Mouse (Mus musculus): Measurements from ENCODE around the gene Fam228b. TPM values are rescaled to one million over a fixed set of nuclear protein-coding genes. Genes with fewer than 3 reads are reported as not detected.
"Not testable (repeated sequence)": the region's sequence is repeated elsewhere in the genome, so short reads cannot be mapped to it uniquely, and the experiment has no call there.

Gene Fam228b
- total RNA-seq, 1 experiment: 3.0 TPM

DNA sequence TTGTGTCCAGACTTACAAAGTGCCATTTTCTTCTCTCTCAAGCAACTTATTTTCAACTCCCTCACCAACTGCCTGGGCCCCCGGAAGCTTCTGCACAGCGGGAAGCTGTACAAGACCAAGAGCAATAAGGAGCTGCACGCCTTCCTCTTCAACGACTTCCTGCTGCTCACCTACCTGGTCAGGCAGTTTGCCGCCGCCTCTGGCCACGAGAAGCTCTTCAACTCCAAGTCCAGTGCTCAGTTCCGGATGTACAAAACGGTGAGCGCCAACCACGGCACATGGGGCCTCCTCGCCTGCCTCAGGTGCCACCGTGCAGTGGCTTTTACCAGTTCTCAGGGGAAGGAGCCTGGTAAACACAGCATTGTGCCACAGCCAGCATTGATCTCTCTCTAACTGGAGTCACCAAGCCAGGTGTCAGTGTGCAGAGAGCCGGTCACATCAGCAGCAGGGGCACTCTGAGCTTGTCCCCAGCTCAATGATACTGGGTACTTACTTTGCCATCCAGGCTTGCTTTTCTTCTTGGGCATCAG lies 61.5 kb downstream of the Fam228b start:
- no peak for TF ChIP-seq ZC3H11A (IDR thresholded peaks at IDR 0.05; ENCODE audit: borderline replicate concordance, low read depth, low read length)
- no peak for TF ChIP-seq CHD2 (IDR thresholded peaks at IDR 0.05; ENCODE audit: low read depth, low read length)
- no peak for TF ChIP-seq ZNF384 (IDR thresholded peaks at IDR 0.05; ENCODE audit: low read depth, low read length)
- no peak for TF ChIP-seq HCFC1 (IDR thresholded peaks at IDR 0.05; ENCODE audit: borderline replicate concordance, insufficient read depth, low read length)
- TF ChIP-seq MAFK (IDR thresholded peaks at IDR 0.05; ENCODE audit: insufficient read depth, low read depth, low read length): no peak

DNA sequence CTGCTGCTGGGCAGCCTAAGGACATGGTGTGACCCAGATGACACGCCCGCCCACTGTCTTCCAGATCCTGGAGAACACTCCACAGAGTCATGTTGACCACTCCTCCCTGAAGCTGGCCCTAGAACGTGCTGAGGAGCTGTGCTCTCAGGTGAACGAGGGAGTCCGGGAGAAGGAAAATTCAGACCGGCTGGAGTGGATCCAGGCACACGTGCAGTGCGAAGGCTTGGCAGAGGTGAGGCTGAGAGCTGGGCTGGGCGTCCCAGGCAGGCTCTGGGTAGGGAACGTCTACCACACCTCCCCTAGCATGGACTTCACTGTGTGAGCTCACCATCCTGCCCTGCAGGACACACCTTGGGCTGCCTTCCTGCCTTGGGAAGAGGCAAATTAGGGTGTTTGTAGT lies 62.2 kb downstream of the Fam228b start:
- no peak for TF ChIP-seq CHD2 (IDR thresholded peaks at IDR 0.05; ENCODE audit: low read depth, low read length)
- TF ChIP-seq MAFK (IDR thresholded peaks at IDR 0.05; ENCODE audit: insufficient read depth, low read depth, low read length): no peak
- TF ChIP-seq HCFC1 (IDR thresholded peaks at IDR 0.05; ENCODE audit: borderline replicate concordance, insufficient read depth, low read length): no peak
- no peak for TF ChIP-seq ZC3H11A (IDR thresholded peaks at IDR 0.05; ENCODE audit: borderline replicate concordance, low read depth, low read length)
- TF ChIP-seq ZNF384 (IDR thresholded peaks at IDR 0.05; ENCODE audit: low read depth, low read length): no peak
- Histone ChIP-seq H3K9me3 (ENCODE audit: control insufficient read depth, insufficient read depth, low read depth, low read length) (no peaks in the 10 kb centered on the region), H3K4me3 (ENCODE audit: insufficient read depth in 1 of 2, low read depth in 1 of 2, low read length in 2 of 2, poor library complexity in 1 of 2, severe bottlenecking in 1 of 2) (no peak overlapping the region), H3K27ac (ENCODE audit: insufficient read depth, low read depth, low read length, poor library complexity, severe bottlenecking) (no peak overlapping the region), H3K9ac (ENCODE audit: insufficient read depth, low read depth, low read length, poor library complexity, severe bottlenecking) (no peak overlapping the region), H3K36me3 (ENCODE audit: control insufficient read depth, insufficient read depth, low read length, poor library complexity, severe bottlenecking) (peaks cover 13% of the 10 kb centered on the region; the same call in 1 of the 2 replicates), H3K4me1 (ENCODE audit: control insufficient read depth in 2 of 2, insufficient read depth in 2 of 2, low read length in 2 of 2, poor library complexity in 1 of 2) (0 out of 4 replicates have a peak, but pooled peaks cover 0 to 2% of the 10 kb centered on the region in 2 experiments)
- DNase-seq (ENCODE audit: low read depth, low spot score): no peak
- in situ Hi-C loops (cut with MboI; ENCODE audit: low sequenced_read_pairs in 2 of 2, unreplicated experiment in 2 of 2): no loop called here

More for the DNA sequence above, 61.5 kb downstream of the Fam228b start:
- peaks cover 16% of the 10 kb centered on the region; the same call in 1 of the 2 replicates for H3K36me3 ChIP-seq (ENCODE audit: control insufficient read depth, insufficient read depth, low read length, poor library complexity, severe bottlenecking)
- DNase-seq (ENCODE audit: low read depth, low spot score): no peak
- H3K9me3 ChIP-seq (ENCODE audit: control insufficient read depth, insufficient read depth, low read depth, low read length): no peaks in the 10 kb centered on the region
- 0 out of 4 replicates have a peak, but pooled peaks cover 0 to 2% of the 10 kb centered on the region in 2 experiments for H3K4me1 ChIP-seq (ENCODE audit: control insufficient read depth in 2 of 2, insufficient read depth in 2 of 2, low read length in 2 of 2, poor library complexity in 1 of 2)
- H3K9ac ChIP-seq (ENCODE audit: insufficient read depth, low read depth, low read length, poor library complexity, severe bottlenecking): no peak overlapping the region
- no peak overlapping the region for H3K4me3 ChIP-seq (ENCODE audit: insufficient read depth in 1 of 2, low read depth in 1 of 2, low read length in 2 of 2, poor library complexity in 1 of 2, severe bottlenecking in 1 of 2)
- H3K27ac ChIP-seq (ENCODE audit: insufficient read depth, low read depth, low read length, poor library complexity, severe bottlenecking): no peak overlapping the region
- in situ Hi-C loops (cut with MboI; ENCODE audit: low sequenced_read_pairs in 2 of 2, unreplicated experiment in 2 of 2): no loop called here

DNA sequence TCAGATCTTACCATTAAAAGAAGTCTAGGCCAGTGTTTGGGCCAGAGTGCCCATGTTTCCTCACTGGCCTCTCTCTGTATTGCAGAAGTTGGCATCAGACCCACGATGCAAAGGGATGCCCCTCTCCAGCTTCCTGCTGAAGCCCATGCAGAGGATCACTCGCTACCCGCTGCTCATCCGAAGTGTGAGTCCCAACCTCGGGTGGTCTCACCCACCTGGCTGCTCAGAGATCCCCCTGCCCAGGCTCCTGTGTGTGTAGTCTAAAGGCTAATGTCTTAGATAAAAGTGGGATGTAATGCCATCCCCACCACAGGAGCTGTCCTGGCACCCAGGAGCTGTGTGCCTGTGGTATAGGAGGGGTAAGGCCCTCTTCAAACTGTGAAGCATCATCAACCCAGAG lies 62.9 kb downstream of the Fam228b start:
- Histone ChIP-seq H3K9me3 (ENCODE audit: control insufficient read depth, insufficient read depth, low read depth, low read length) (no peaks in the 10 kb centered on the region), H3K4me3 (ENCODE audit: insufficient read depth in 1 of 2, low read depth in 1 of 2, low read length in 2 of 2, poor library complexity in 1 of 2, severe bottlenecking in 1 of 2) (no peak overlapping the region), H3K27ac (ENCODE audit: insufficient read depth, low read depth, low read length, poor library complexity, severe bottlenecking) (no peak overlapping the region), H3K4me1 (ENCODE audit: control insufficient read depth in 2 of 2, insufficient read depth in 2 of 2, low read length in 2 of 2, poor library complexity in 1 of 2) (peaks cover 0 to 2% of the 10 kb centered on the region in 2 experiments; a peak in 1 of 4 replicates), H3K9ac (ENCODE audit: insufficient read depth, low read depth, low read length, poor library complexity, severe bottlenecking) (no peak overlapping the region), H3K36me3 (ENCODE audit: control insufficient read depth, insufficient read depth, low read length, poor library complexity, severe bottlenecking) (peaks cover 13% of the 10 kb centered on the region; the same call in 1 of the 2 replicates)
- TF ChIP-seq HCFC1 (IDR thresholded peaks at IDR 0.05; ENCODE audit: borderline replicate concordance, insufficient read depth, low read length): no peak
- DNase-seq (ENCODE audit: low read depth, low spot score): no peak
- in situ Hi-C loops (cut with MboI; ENCODE audit: low sequenced_read_pairs in 2 of 2, unreplicated experiment in 2 of 2): no loop called here

DNA sequence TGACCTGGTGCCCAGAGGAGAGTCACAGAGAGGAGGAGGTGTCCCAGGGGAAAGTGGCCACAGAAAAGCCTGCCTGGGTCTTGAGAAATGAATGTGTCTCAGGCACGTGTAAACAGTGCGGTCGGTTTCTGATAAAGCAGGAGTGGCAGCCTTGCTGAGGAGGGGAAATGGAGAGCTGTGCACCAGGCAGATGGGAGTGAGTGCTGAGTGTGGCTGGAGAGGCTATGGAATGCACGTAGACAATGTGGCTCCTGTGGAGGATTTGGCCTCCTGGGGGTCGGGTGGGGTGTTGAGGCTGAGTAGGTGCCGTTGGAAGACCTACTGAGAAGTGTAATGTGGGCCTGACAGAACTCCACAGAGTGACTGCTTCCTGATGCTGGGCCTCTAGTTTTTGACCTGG lies 63.4 kb downstream of the Fam228b start:
- H3K9me3 ChIP-seq (ENCODE audit: control insufficient read depth, insufficient read depth, low read depth, low read length); H3K27ac ChIP-seq (ENCODE audit: insufficient read depth, low read depth, low read length, poor library complexity, severe bottlenecking); in situ Hi-C loops (cut with MboI; ENCODE audit: low sequenced_read_pairs in 2 of 2, unreplicated experiment in 2 of 2); H3K4me3 ChIP-seq (ENCODE audit: insufficient read depth in 1 of 2, low read depth in 1 of 2, low read length in 2 of 2, poor library complexity in 1 of 2, severe bottlenecking in 1 of 2); H3K4me1 ChIP-seq (ENCODE audit: control insufficient read depth in 2 of 2, insufficient read depth in 2 of 2, low read length in 2 of 2, poor library complexity in 1 of 2); H3K9ac ChIP-seq (ENCODE audit: insufficient read depth, low read depth, low read length, poor library complexity, severe bottlenecking); DNase-seq (ENCODE audit: low read depth, low spot score): not testable (repeated sequence)
- H3K36me3 ChIP-seq (ENCODE audit: control insufficient read depth, insufficient read depth, low read length, poor library complexity, severe bottlenecking): peaks cover 13% of the 10 kb centered on the region; the same call in 1 of the 2 replicates

DNA sequence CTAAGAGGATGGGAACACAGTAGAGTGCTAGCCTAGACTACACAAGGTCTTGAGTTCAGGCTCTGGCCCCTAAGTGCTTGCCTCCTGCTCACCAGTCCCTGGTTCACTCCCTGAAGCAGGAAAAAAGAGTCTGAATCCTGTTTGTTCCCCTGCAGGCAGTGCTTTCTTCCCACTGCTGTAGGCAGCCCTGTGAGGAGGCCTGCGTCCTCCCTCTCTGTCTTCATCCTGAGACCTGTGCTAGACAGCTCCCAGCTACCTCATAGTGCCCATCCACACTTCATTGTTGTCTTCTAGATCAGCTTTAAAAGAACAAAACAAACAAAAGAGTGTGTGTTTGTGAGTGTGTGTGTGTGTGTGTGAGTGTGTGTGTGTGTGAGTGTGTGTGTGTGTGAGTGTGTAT lies 74.5 kb downstream of the Fam228b start:
- DNase-seq (ENCODE audit: low read depth, low spot score): no peak
- in situ Hi-C loops (cut with MboI; ENCODE audit: low sequenced_read_pairs in 2 of 2, unreplicated experiment in 2 of 2): no loop called here
- H3K27ac ChIP-seq (ENCODE audit: insufficient read depth, low read depth, low read length, poor library complexity, severe bottlenecking): no peak overlapping the region
- no peak overlapping the region for H3K4me3 ChIP-seq (ENCODE audit: insufficient read depth in 1 of 2, low read depth in 1 of 2, low read length in 2 of 2, poor library complexity in 1 of 2, severe bottlenecking in 1 of 2)
- H3K36me3 ChIP-seq (ENCODE audit: control insufficient read depth, insufficient read depth, low read length, poor library complexity, severe bottlenecking): 0 out of 2 replicates have a peak, but pooled peaks cover 1% of the 10 kb centered on the region
- TF ChIP-seq ZNF384 (IDR thresholded peaks at IDR 0.05; ENCODE audit: low read depth, low read length) (no peak), HCFC1 (IDR thresholded peaks at IDR 0.05; ENCODE audit: borderline replicate concordance, insufficient read depth, low read length) (no peak), MAFK (IDR thresholded peaks at IDR 0.05; ENCODE audit: insufficient read depth, low read depth, low read length) (no peak), CHD2 (IDR thresholded peaks at IDR 0.05; ENCODE audit: low read depth, low read length) (no peak), ZC3H11A (IDR thresholded peaks at IDR 0.05; ENCODE audit: borderline replicate concordance, low read depth, low read length) (no peak)
- H3K9ac ChIP-seq (ENCODE audit: insufficient read depth, low read depth, low read length, poor library complexity, severe bottlenecking): no peak overlapping the region
- H3K9me3 ChIP-seq (ENCODE audit: control insufficient read depth, insufficient read depth, low read depth, low read length): no peaks in the 10 kb centered on the region
- H3K4me1 ChIP-seq (ENCODE audit: control insufficient read depth in 2 of 2, insufficient read depth in 2 of 2, low read length in 2 of 2, poor library complexity in 1 of 2): peaks cover 0 to 5% of the 10 kb centered on the region in 2 experiments; a peak in 1 of 4 replicates

Data from ES-E14 (cell line).